Mouse (Mus musculus) stomach, embryonic 16.5 days (tissue): ENCODE data around the gene Rgs6. TPM values are rescaled to one million over a fixed set of nuclear protein-coding genes. Genes with fewer than 3 reads are reported as not detected.

Experiments
- ATAC-seq: fragments of 200-750 bp; cut with Nextera tagmentation; 2 replicates; pipeline ENCODE4 v1.8.0; 2017; ENCODE audit warnings: moderate number of reproducible peaks, moderate TSS enrichment; ENCODE audit not compliant: insufficient read depth, low FRiP score
- H3K27ac ChIP-seq: fragments of 300-500 bp; sonication (generic); 2 replicates; pipeline ENCODE4 v1.5.1; 2014; ENCODE audit warnings: low read length
- H3K27me3 ChIP-seq: fragments of 300-500 bp; sonication (generic); 2 replicates; pipeline ENCODE4 v1.6.1; 2014; ENCODE audit warnings: low read length, control low read depth, mixed read lengths; ENCODE audit not compliant: control insufficient read depth, insufficient read depth
- H3K36me3 ChIP-seq: fragments of 300-500 bp; sonication (generic); 2 replicates; pipeline ENCODE4 v1.6.1; 2014; ENCODE audit warnings: low read length; ENCODE audit not compliant: control insufficient read depth, insufficient read depth
- H3K4me1 ChIP-seq: fragments of 300-500 bp; sonication (generic); 2 replicates; pipeline ENCODE4 v1.6.1; 2014; ENCODE audit warnings: low read length, control low read depth, mixed read lengths; ENCODE audit not compliant: control insufficient read depth, insufficient read depth
- H3K4me2 ChIP-seq: fragments of 300-500 bp; sonication (generic); 2 replicates; pipeline ENCODE4 v1.6.1; 2014; ENCODE audit warnings: low read depth, low read length, mixed read lengths
- H3K4me3 ChIP-seq: fragments of 300-500 bp; sonication (generic); replicated peaks from 2 replicates; pipeline ENCODE4 v1.5.1; 2014; ENCODE audit warnings: mild to moderate bottlenecking, low read length
- H3K9ac ChIP-seq: fragments of 300-500 bp; sonication (generic); 2 replicates; pipeline ENCODE4 v1.6.1; 2014; ENCODE audit warnings: low read length
- H3K9me3 ChIP-seq: fragments of 300-500 bp; sonication (generic); replicated peaks from 2 replicates; pipeline ENCODE4 v1.6.1; 2016; ENCODE audit warnings: low read length, control low read depth; ENCODE audit not compliant: control insufficient read depth
- WGBS: fragments of 180-500 bp; shearing (Covaris S2); extraction: QIAGEN DNeasy Blood & Tissue Kit; methylation state at CpG from one replicate; pipeline ENCODE4 v1.1.7; 2014; 5-methylcytosine and 5-hydroxymethylcytosine counted together
- polyA plus RNA-seq: library from polyadenylated mRNA; unstranded; fragments of >200 nt; fragmentation: Nextera tagmentation; extraction: Ambion mirVana; gene quantifications from 2 replicates; pipeline ENCODE4 v1.2.1, GENCODE M21; 2015

Rgs6 gene
- polyA plus RNA-seq, 1 experiment from 2014 or later: 1.5 TPM

- Histone ChIP-seq H3K4me2 (no peak overlapping the region), H3K9me3 (no peaks in the 10 kb centered on the region), H3K4me1 (no peaks in the 10 kb centered on the region), H3K27ac (no peak overlapping the region), H3K9ac (no peak overlapping the region), H3K4me3 (no peak overlapping the region), H3K27me3 (no peaks in the 10 kb centered on the region), H3K36me3 (no peaks in the 10 kb centered on the region)
- WGBS: 48% methylated on average over 10 of the region's 10 CpGs
- no peak for ATAC-seq
These were observed 510.7 kb downstream of the Rgs6 start for GRCm38 (mm10) chr12:83098646-83099371.

- no peaks in the 10 kb centered on the region for H3K27me3 ChIP-seq
- no peak overlapping the region for H3K4me2 ChIP-seq
- no peaks in the 10 kb centered on the region for H3K36me3 ChIP-seq
- 80% methylated on average over 2 of the region's 2 CpGs for WGBS
- no peak overlapping the region for H3K9ac ChIP-seq
- H3K4me3 ChIP-seq: no peak overlapping the region
- no peaks in the 10 kb centered on the region for H3K9me3 ChIP-seq
- no peak for ATAC-seq
- no peaks in the 10 kb centered on the region for H3K4me1 ChIP-seq
- H3K27ac ChIP-seq: no peak overlapping the region
These were observed 511.8 kb downstream of the Rgs6 start for GRCm38 (mm10) chr12:83099920-83100319.

GRCm38 (mm10) chr12:83100413-83100812 lies 512.3 kb downstream of the Rgs6 start:
- H3K27me3 ChIP-seq: no peaks in the 10 kb centered on the region
- no peak overlapping the region for H3K27ac ChIP-seq
- no peak for ATAC-seq
- no peaks in the 10 kb centered on the region for H3K4me1 ChIP-seq
- no peak overlapping the region for H3K4me2 ChIP-seq
- 57% methylated on average over 9 of the region's 9 CpGs for WGBS
- no peak overlapping the region for H3K9ac ChIP-seq
- H3K4me3 ChIP-seq: no peak overlapping the region
- no peaks in the 10 kb centered on the region for H3K36me3 ChIP-seq
- no peaks in the 10 kb centered on the region for H3K9me3 ChIP-seq

- 54% methylated on average over 7 of the region's 7 CpGs for WGBS
- Histone ChIP-seq H3K27ac (no peak overlapping the region), H3K4me3 (no peak overlapping the region), H3K27me3 (no peaks in the 10 kb centered on the region), H3K4me1 (no peaks in the 10 kb centered on the region), H3K9me3 (no peaks in the 10 kb centered on the region), H3K36me3 (no peaks in the 10 kb centered on the region), H3K4me2 (no peak overlapping the region), H3K9ac (no peak overlapping the region)
- no peak for ATAC-seq
These were observed 512.8 kb downstream of the Rgs6 start for GRCm38 (mm10) chr12:83100848-83101247.

GRCm38 (mm10) chr12:83105514-83106119 lies 517.5 kb downstream of the Rgs6 start:
- Histone ChIP-seq H3K9ac (no peak overlapping the region), H3K9me3 (no peaks in the 10 kb centered on the region), H3K4me2 (no peak overlapping the region), H3K4me3 (no peak overlapping the region), H3K4me1 (no peaks in the 10 kb centered on the region), H3K27me3 (no peaks in the 10 kb centered on the region), H3K27ac (no peak overlapping the region), H3K36me3 (no peaks in the 10 kb centered on the region)
- peak; percentile 21; the same call in 1 of the 2 replicates for ATAC-seq
- WGBS: 50% methylated on average over 9 of the region's 9 CpGs

GRCm38 (mm10) chr12:83106120-83106517 lies 518.0 kb downstream of the Rgs6 start:
- Histone ChIP-seq H3K4me1 (no peaks in the 10 kb centered on the region), H3K27ac (no peak overlapping the region), H3K9me3 (no peaks in the 10 kb centered on the region), H3K27me3 (no peaks in the 10 kb centered on the region), H3K4me3 (no peak overlapping the region), H3K4me2 (no peak overlapping the region), H3K9ac (no peak overlapping the region), H3K36me3 (no peaks in the 10 kb centered on the region)
- 62% methylated on average over 5 of the region's 5 CpGs for WGBS
- ATAC-seq: no peak

- Histone ChIP-seq H3K4me1 (no peaks in the 10 kb centered on the region), H3K9me3 (no peaks in the 10 kb centered on the region), H3K4me3 (no peak overlapping the region), H3K27ac (no peak overlapping the region), H3K9ac (no peak overlapping the region), H3K4me2 (no peak overlapping the region), H3K36me3 (no peaks in the 10 kb centered on the region), H3K27me3 (no peaks in the 10 kb centered on the region)
- ATAC-seq: no peak
- WGBS: 82% methylated on average over 4 of the region's 4 CpGs
These were observed 521.4 kb downstream of the Rgs6 start for GRCm38 (mm10) chr12:83109486-83109885.

- H3K9ac ChIP-seq: no peak overlapping the region
- no peaks in the 10 kb centered on the region for H3K36me3 ChIP-seq
- no peak overlapping the region for H3K4me2 ChIP-seq
- no peak for ATAC-seq
- H3K27ac ChIP-seq: no peak overlapping the region
- H3K9me3 ChIP-seq: no peaks in the 10 kb centered on the region
- no peak overlapping the region for H3K4me3 ChIP-seq
- WGBS: 74% methylated on average over 11 of the region's 11 CpGs
- no peaks in the 10 kb centered on the region for H3K27me3 ChIP-seq
- no peaks in the 10 kb centered on the region for H3K4me1 ChIP-seq
These were observed 522.0 kb downstream of the Rgs6 start for GRCm38 (mm10) chr12:83109891-83110630.

- Histone ChIP-seq H3K4me3 (no peak overlapping the region), H3K9ac (no peak overlapping the region), H3K4me2 (no peak overlapping the region), H3K4me1 (no peaks in the 10 kb centered on the region), H3K27me3 (no peaks in the 10 kb centered on the region), H3K27ac (no peak overlapping the region), H3K9me3 (no peaks in the 10 kb centered on the region), H3K36me3 (no peaks in the 10 kb centered on the region)
- 59% methylated on average over 3 of the region's 3 CpGs for whole genome bisulfite sequencing
- ATAC-seq: no peak
These were observed 522.6 kb downstream of the Rgs6 start for GRCm38 (mm10) chr12:83110711-83111110.
